Mouse (Mus musculus): Measurements from ENCODE around the gene Gramd1b. TPM values are rescaled to one million over a fixed set of nuclear protein-coding genes. Genes with fewer than 3 reads are reported as not detected.

The Gramd1b gene
- polyA plus RNA-seq, 1 experiment from 2014 or later = 3.0 TPM

- no peaks in the 10 kb centered on the region for H3K27me3 ChIP-seq
- no peak overlapping the region for H3K9ac ChIP-seq
- no peaks in the 10 kb centered on the region for H3K4me1 ChIP-seq
- no peak overlapping the region for H3K4me3 ChIP-seq
- H3K4me2 ChIP-seq (replicated peaks) = no peak overlapping the region
- 89% methylated on average over 5 of the region's 5 CpGs for WGBS
- no peak for ATAC-seq (ENCODE audit: low FRiP score, low read depth)
- H3K9me3 ChIP-seq = no peaks in the 10 kb centered on the region
- H3K36me3 ChIP-seq = no peaks in the 10 kb centered on the region
- no peak overlapping the region for H3K27ac ChIP-seq
Measured at GRCm38 (mm10) chr9:40275904-40276303, 255.3 kb downstream of the Gramd1b start.

GRCm38 (mm10) chr9:40272822-40273221, 258.4 kb downstream of the Gramd1b start:
- WGBS = 84% methylated on average over 7 of the region's 7 CpGs
- ATAC-seq (ENCODE audit: low FRiP score, low read depth) = no peak
- Histone ChIP-seq H3K9me3 (no peaks in the 10 kb centered on the region), H3K36me3 (no peaks in the 10 kb centered on the region), H3K9ac (no peak overlapping the region), H3K4me1 (peaks cover 14% of the 10 kb centered on the region), H3K27ac (no peak overlapping the region), H3K4me2 (replicated peaks) (no peak overlapping the region), H3K4me3 (no peak overlapping the region), H3K27me3 (peaks cover 28% of the 10 kb centered on the region)

- no peak for ATAC-seq (ENCODE audit: low FRiP score, low read depth)
- Histone ChIP-seq H3K36me3 (no peaks in the 10 kb centered on the region), H3K4me3 (no peak overlapping the region), H3K27me3 (peaks cover 33% of the 10 kb centered on the region), H3K4me1 (peaks cover 14% of the 10 kb centered on the region), H3K4me2 (replicated peaks) (no peak overlapping the region), H3K9me3 (no peaks in the 10 kb centered on the region), H3K9ac (no peak overlapping the region), H3K27ac (no peak overlapping the region)
- WGBS = 78% methylated on average over 3 of the region's 3 CpGs
Measured at GRCm38 (mm10) chr9:40271075-40271474, 260.1 kb downstream of the Gramd1b start.

GRCm38 (mm10) chr9:40269880-40270279, 261.3 kb downstream of the Gramd1b start:
- WGBS = 27% methylated on average over 8 of the region's 8 CpGs
- Histone ChIP-seq H3K4me2 (replicated peaks) (peak overlapping the region; percentile 64; the same call in 1 of the 2 replicates), H3K27ac (no peak overlapping the region)

GRCm38 (mm10) chr9:40269103-40269861, 261.9 kb downstream of the Gramd1b start, which contains the start of gene Scn3b:
TSS of gene Scn3b (plus strand) at chr9:40269217.
- H3K4me2 ChIP-seq (replicated peaks) = peak within 1 kb of the TSS; percentile 64
- no peak within 1 kb of the TSS for H3K9ac ChIP-seq
- H3K4me3 ChIP-seq = peak within 1 kb of the TSS; percentile 35
- peaks cover 33% of the 10 kb centered on the region for H3K27me3 ChIP-seq
- H3K4me1 ChIP-seq = peaks cover 14% of the 10 kb centered on the region
- WGBS = 1% methylated on average over 40 of the region's 42 CpGs
- no peaks in the 10 kb centered on the region for H3K9me3 ChIP-seq
- H3K36me3 ChIP-seq = no peaks in the 10 kb centered on the region
- peak; percentile 79 for ATAC-seq (ENCODE audit: low FRiP score, low read depth)
- H3K27ac ChIP-seq = no peak within 1 kb of the TSS

More at GRCm38 (mm10) chr9:40269880-40270279, 261.3 kb downstream of the Gramd1b start:
- Histone ChIP-seq H3K27me3 (peaks cover 33% of the 10 kb centered on the region), H3K36me3 (no peaks in the 10 kb centered on the region), H3K4me3 (no peak overlapping the region; the same call in 1 of the 2 replicates), H3K4me1 (peaks cover 14% of the 10 kb centered on the region), H3K9ac (no peak overlapping the region), H3K9me3 (no peaks in the 10 kb centered on the region)
- no peak for ATAC-seq (ENCODE audit: low FRiP score, low read depth)

- no peak for ATAC-seq (ENCODE audit: low FRiP score, low read depth)
- H3K4me1 ChIP-seq = peaks cover 14% of the 10 kb centered on the region
- H3K36me3 ChIP-seq = no peaks in the 10 kb centered on the region
- H3K9ac ChIP-seq = no peak overlapping the region
- no peak overlapping the region for H3K27ac ChIP-seq
- H3K4me3 ChIP-seq = peak overlapping the region; percentile 35
- peak overlapping the region; percentile 64 for H3K4me2 ChIP-seq (replicated peaks)
- no peaks in the 10 kb centered on the region for H3K9me3 ChIP-seq
- peaks cover 33% of the 10 kb centered on the region for H3K27me3 ChIP-seq
- WGBS = 0% methylated on average over 4 of the region's 4 CpGs
Measured at GRCm38 (mm10) chr9:40268748-40269102, 262.5 kb downstream of the Gramd1b start.

- Histone ChIP-seq H3K4me2 (replicated peaks) (peak overlapping the region; percentile 64), H3K9me3 (no peaks in the 10 kb centered on the region), H3K36me3 (no peaks in the 10 kb centered on the region), H3K27me3 (peaks cover 33% of the 10 kb centered on the region), H3K9ac (no peak overlapping the region), H3K4me3 (peak overlapping the region; percentile 35), H3K27ac (no peak overlapping the region), H3K4me1 (peaks cover 14% of the 10 kb centered on the region)
- 15% methylated on average over 21 of the region's 21 CpGs for WGBS
- peak; percentile 52 for ATAC-seq (ENCODE audit: low FRiP score, low read depth)
Measured at GRCm38 (mm10) chr9:40268040-40268747, 263.0 kb downstream of the Gramd1b start.

GRCm38 (mm10) chr9:40263874-40264273, 267.3 kb downstream of the Gramd1b start:
- no peak for ATAC-seq (ENCODE audit: low FRiP score, low read depth)
- Histone ChIP-seq H3K9me3 (no peaks in the 10 kb centered on the region), H3K4me3 (no peak overlapping the region), H3K36me3 (no peaks in the 10 kb centered on the region), H3K27ac (no peak overlapping the region), H3K9ac (no peak overlapping the region), H3K27me3 (peaks cover 16% of the 10 kb centered on the region), H3K4me2 (replicated peaks) (no peak overlapping the region), H3K4me1 (peaks cover 9% of the 10 kb centered on the region)
- 62% methylated on average over 6 of the region's 6 CpGs for WGBS

- Histone ChIP-seq H3K36me3 (no peaks in the 10 kb centered on the region), H3K27me3 (no peaks in the 10 kb centered on the region), H3K27ac (no peak overlapping the region), H3K9ac (no peak overlapping the region), H3K4me1 (no peaks in the 10 kb centered on the region), H3K9me3 (no peaks in the 10 kb centered on the region), H3K4me2 (replicated peaks) (no peak overlapping the region), H3K4me3 (no peak overlapping the region)
- WGBS = 67% methylated on average over 3 of the region's 3 CpGs
- ATAC-seq (ENCODE audit: low FRiP score, low read depth) = no peak
Measured at GRCm38 (mm10) chr9:40252459-40252858, 278.7 kb downstream of the Gramd1b start.

GRCm38 (mm10) chr9:40249106-40249505, 282.1 kb downstream of the Gramd1b start:
- WGBS = 68% methylated on average over 1 of the region's 1 CpGs
- Histone ChIP-seq H3K9me3 (no peaks in the 10 kb centered on the region), H3K4me1 (0 out of 2 replicates have a peak, but pooled peaks cover 5% of the 10 kb centered on the region), H3K36me3 (no peaks in the 10 kb centered on the region), H3K9ac (no peak overlapping the region), H3K27ac (no peak overlapping the region), H3K4me2 (replicated peaks) (no peak overlapping the region), H3K27me3 (no peaks in the 10 kb centered on the region), H3K4me3 (no peak overlapping the region)
- ATAC-seq (ENCODE audit: low FRiP score, low read depth) = no peak

- H3K4me2 ChIP-seq (replicated peaks) = no peak overlapping the region
- H3K27ac ChIP-seq = no peak overlapping the region
- peak; percentile 58 for ATAC-seq (ENCODE audit: low FRiP score, low read depth)
- no peak overlapping the region for H3K9ac ChIP-seq
- no peaks in the 10 kb centered on the region for H3K27me3 ChIP-seq
- H3K9me3 ChIP-seq = no peaks in the 10 kb centered on the region
- no peaks in the 10 kb centered on the region for H3K36me3 ChIP-seq
- 0 out of 2 replicates have a peak, but pooled peaks cover 11% of the 10 kb centered on the region for H3K4me1 ChIP-seq
- WGBS = 80% methylated on average over 6 of the region's 6 CpGs
- no peak overlapping the region for H3K4me3 ChIP-seq
Measured at GRCm38 (mm10) chr9:40246702-40247101, 284.5 kb downstream of the Gramd1b start.

- Histone ChIP-seq H3K36me3 (no peaks in the 10 kb centered on the region), H3K27me3 (peaks cover 2% of the 10 kb centered on the region; the same call in 1 of the 2 replicates), H3K4me2 (replicated peaks) (no peak overlapping the region), H3K9ac (no peak overlapping the region), H3K9me3 (no peaks in the 10 kb centered on the region), H3K4me1 (peaks cover 15% of the 10 kb centered on the region), H3K27ac (no peak overlapping the region), H3K4me3 (no peak overlapping the region)
- 86% methylated on average over 7 of the region's 7 CpGs for WGBS
- ATAC-seq (ENCODE audit: low FRiP score, low read depth) = no peak
Measured at GRCm38 (mm10) chr9:40245974-40246665, 285.1 kb downstream of the Gramd1b start.
